Mouse (Mus musculus) limb, embryonic 14.5 days (tissue): ENCODE measurements around the gene Dock1. TPM values are rescaled to one million over a fixed set of nuclear protein-coding genes. Genes with fewer than 3 reads are reported as not detected.
A peak's percentile ranks its signal among the peaks of the same experiment; 100 is the strongest.

Source experiments
- ATAC-seq: fragments of 200-750 bp; cut with Nextera tagmentation; 2 replicates; pipeline ENCODE4 v1.8.0; 2017; ENCODE audit warnings: low read depth, moderate number of reproducible peaks, moderate TSS enrichment; ENCODE audit not compliant: low FRiP score
- DNase-seq: peaks from one replicate; pipeline ENCODE4 v3.0.0-alpha.2; 2015; ENCODE audit warnings: low spot score
- H3K27ac ChIP-seq: fragments of 300-500 bp; sonication (generic); replicated peaks from 2 replicates; pipeline ENCODE4 v1.5.1; 2014; ENCODE audit warnings: low read depth, mild to moderate bottlenecking, low read length, moderate library complexity, mixed read lengths
- H3K27me3 ChIP-seq: fragments of 300-500 bp; sonication (generic); 2 replicates; pipeline ENCODE4 v1.6.1; 2014; ENCODE audit warnings: low read length, mixed read lengths; ENCODE audit not compliant: control insufficient read depth, insufficient read depth
- H3K36me3 ChIP-seq: fragments of 300-500 bp; sonication (generic); 2 replicates; pipeline ENCODE4 v1.6.1; 2014; ENCODE audit warnings: mild to moderate bottlenecking, low read length, moderate library complexity, mixed read lengths; ENCODE audit not compliant: control insufficient read depth, insufficient read depth
- H3K4me1 ChIP-seq: fragments of 300-500 bp; sonication (generic); 2 replicates; pipeline ENCODE4 v1.6.1; 2014; ENCODE audit warnings: antibody characterized with exemption, low read length, mixed read lengths; ENCODE audit not compliant: control insufficient read depth, insufficient read depth
- H3K4me2 ChIP-seq: fragments of 300-500 bp; sonication (generic); replicated peaks from 2 replicates; pipeline ENCODE4 v1.6.1; 2014; ENCODE audit warnings: low read depth, mild to moderate bottlenecking, low read length, moderate library complexity; ENCODE audit not compliant: severe bottlenecking
- H3K4me3 ChIP-seq: fragments of 300-500 bp; sonication (generic); replicated peaks from 2 replicates; pipeline ENCODE4 v1.5.1; 2014; ENCODE audit warnings: low read length
- H3K9ac ChIP-seq: fragments of 300-500 bp; sonication (generic); 2 replicates; pipeline ENCODE4 v1.6.1; 2014; ENCODE audit warnings: mild to moderate bottlenecking, low read depth, low read length, moderate library complexity; ENCODE audit not compliant: severe bottlenecking
- H3K9me3 ChIP-seq: fragments of 300-500 bp; sonication (generic); 2 replicates; pipeline ENCODE4 v1.6.1; 2016; ENCODE audit warnings: low read length; ENCODE audit not compliant: control insufficient read depth
- POLR2A ChIP-seq: fragments of 200-500 bp; IDR thresholded peaks from 2 replicates; pipeline ENCODE4 v1.8.0; 2012; ENCODE audit warnings: inconsistent platforms, mild to moderate bottlenecking, moderate library complexity, borderline replicate concordance; ENCODE audit not compliant: insufficient read depth, insufficient read length; ENCODE audit errors: extremely low read depth
- WGBS: fragments of 180-500 bp; shearing (Covaris S2); extraction: QIAGEN DNeasy Blood & Tissue Kit; methylation state at CpG from one replicate; pipeline ENCODE4 v1.1.7; 2014; 5-methylcytosine and 5-hydroxymethylcytosine counted together
- polyA plus RNA-seq, 2 experiments: library from polyadenylated mRNA; depleted of rRNA in 1 of 2; stranded (reverse) in 1 of 2; unstranded in 1 of 2; fragments of >200 nt; fragmentation: Nextera tagmentation in 1 of 2; extraction: Ambion mirVana in 1 of 2; gene quantifications; 2 replicates each; pipeline versions ENCODE4 v1.2.1 to v1.2.3; 2012 to 2014

Gene Dock1
- polyA plus RNA-seq, 2 experiments = 35.7 to 40.0 TPM

GRCm38 (mm10) chr7:134892449-134892871, 222.0 kb downstream of the Dock1 start:
- no peak overlapping the region for H3K27ac ChIP-seq

GRCm38 (mm10) chr7:134892972-134893371, 222.5 kb downstream of the Dock1 start:
- Histone ChIP-seq H3K4me1 (no peaks in the 10 kb centered on the region), H3K27ac (no peak overlapping the region), H3K4me2 (no peak overlapping the region), H3K9ac (no peak overlapping the region), H3K36me3 (no peaks in the 10 kb centered on the region), H3K27me3 (no peaks in the 10 kb centered on the region), H3K4me3 (no peak overlapping the region), H3K9me3 (no peaks in the 10 kb centered on the region)
- no peak for TF ChIP-seq POLR2A
- 90% methylated on average over 4 of the region's 4 CpGs for WGBS
- ATAC-seq = no peak
- DNase-seq = no peak

More at GRCm38 (mm10) chr7:134892449-134892871, 222.0 kb downstream of the Dock1 start:
- no peaks in the 10 kb centered on the region for H3K36me3 ChIP-seq
- H3K9ac ChIP-seq = no peak overlapping the region
- no peak overlapping the region for H3K4me3 ChIP-seq
- H3K4me2 ChIP-seq = no peak overlapping the region
- no peaks in the 10 kb centered on the region for H3K9me3 ChIP-seq
- 94% methylated on average over 13 of the region's 13 CpGs for WGBS
- H3K27me3 ChIP-seq = no peaks in the 10 kb centered on the region
- DNase-seq = no peak
- TF ChIP-seq POLR2A = no peak
- no peak for ATAC-seq
- no peaks in the 10 kb centered on the region for H3K4me1 ChIP-seq

DNA sequence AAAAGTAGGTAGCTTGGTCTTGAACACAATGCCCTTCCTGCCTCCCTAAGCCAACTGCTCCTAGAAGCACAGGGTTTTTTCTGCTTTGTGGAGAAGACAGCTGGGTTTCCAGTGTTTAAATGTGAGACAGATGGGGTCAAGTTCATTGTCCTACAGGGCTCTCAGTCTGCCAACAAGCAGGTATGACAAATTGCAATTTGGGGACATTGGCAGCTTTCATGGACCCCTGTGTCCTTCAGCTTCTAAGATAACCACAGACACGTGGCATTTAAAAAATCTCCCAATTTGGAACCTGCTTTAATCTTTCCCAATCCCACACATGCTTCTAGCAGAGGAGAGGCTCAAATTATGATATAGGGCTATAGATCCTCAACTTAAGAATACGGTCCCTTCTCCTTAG, 224.2 kb downstream of the Dock1 start:
- DNase-seq (no peak), ATAC-seq (no peak)
- Histone ChIP-seq H3K9me3 (no peaks in the 10 kb centered on the region), H3K27me3 (no peaks in the 10 kb centered on the region), H3K27ac (no peak overlapping the region), H3K9ac (no peak overlapping the region), H3K36me3 (no peaks in the 10 kb centered on the region), H3K4me3 (no peak overlapping the region), H3K4me2 (no peak overlapping the region), H3K4me1 (no peaks in the 10 kb centered on the region)
- TF ChIP-seq POLR2A = no peak
- 82% methylated on average over 2 of the region's 2 CpGs for WGBS

GRCm38 (mm10) chr7:134899462-134899861, 229.0 kb downstream of the Dock1 start:
- Histone ChIP-seq H3K27ac (no peak overlapping the region), H3K9me3 (no peaks in the 10 kb centered on the region), H3K27me3 (no peaks in the 10 kb centered on the region), H3K4me1 (no peaks in the 10 kb centered on the region), H3K9ac (no peak overlapping the region), H3K4me2 (no peak overlapping the region), H3K4me3 (no peak overlapping the region), H3K36me3 (no peaks in the 10 kb centered on the region)
- ATAC-seq = no peak
- no peak for TF ChIP-seq POLR2A
- 50% methylated on average over 2 of the region's 2 CpGs for WGBS
- DNase-seq = no peak

DNA sequence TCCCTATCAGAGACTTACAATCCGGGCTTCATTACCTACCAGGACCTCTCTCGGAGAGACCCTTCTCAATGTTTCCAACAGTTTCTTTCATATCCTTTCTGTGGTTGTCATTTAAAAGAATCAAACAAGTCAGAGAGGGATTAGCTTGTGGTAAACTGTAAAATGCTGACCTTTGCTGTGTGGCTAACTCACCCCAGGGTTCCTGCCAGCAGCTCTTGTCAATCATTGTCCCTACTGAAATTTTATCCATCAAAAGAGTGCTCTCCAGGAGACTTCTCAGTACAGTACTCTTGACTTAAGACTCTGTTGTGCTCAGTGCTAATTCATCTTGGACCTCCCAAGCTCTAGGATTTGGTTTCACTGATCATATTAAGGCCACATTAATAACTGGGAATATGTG, 231.5 kb downstream of the Dock1 start:
- no peaks in the 10 kb centered on the region for H3K9me3 ChIP-seq
- H3K4me1 ChIP-seq = no peaks in the 10 kb centered on the region
- H3K9ac ChIP-seq = no peak overlapping the region
- no peak overlapping the region for H3K4me2 ChIP-seq
- 81% methylated on average over 2 of the region's 2 CpGs for WGBS
- no peak overlapping the region for H3K4me3 ChIP-seq
- ATAC-seq (0 out of 2 replicates have a peak, but pooled peaks have one; percentile 15), DNase-seq (no peak)
- H3K27me3 ChIP-seq = no peaks in the 10 kb centered on the region
- TF ChIP-seq POLR2A = no peak
- no peak overlapping the region for H3K27ac ChIP-seq
- no peaks in the 10 kb centered on the region for H3K36me3 ChIP-seq

DNA sequence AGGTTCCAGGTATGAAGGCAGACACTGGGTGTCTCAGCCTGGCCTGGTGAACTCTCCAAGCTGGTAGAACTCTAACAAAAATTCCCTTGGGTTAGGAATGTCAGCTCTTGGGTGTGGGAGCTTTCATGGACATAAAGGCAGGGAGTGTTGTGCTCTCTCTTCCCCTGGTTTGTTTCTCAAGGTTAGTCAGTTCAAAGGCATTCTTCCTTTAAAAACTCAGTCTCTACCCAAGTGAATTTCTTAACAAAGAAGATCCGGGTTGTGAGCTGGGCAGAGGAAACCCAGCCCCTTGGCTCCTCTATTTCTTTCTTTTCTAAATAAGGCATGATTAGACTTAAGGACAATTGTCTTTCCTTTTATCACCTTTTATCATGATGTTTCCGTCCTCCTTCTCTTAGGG, 261.4 kb downstream of the Dock1 start:
- Histone ChIP-seq H3K27me3 (no peaks in the 10 kb centered on the region), H3K4me2 (no peak overlapping the region), H3K4me3 (no peak overlapping the region), H3K9me3 (no peaks in the 10 kb centered on the region), H3K4me1 (peaks cover 4% of the 10 kb centered on the region; the same call in 1 of the 2 replicates), H3K27ac (no peak overlapping the region), H3K36me3 (no peaks in the 10 kb centered on the region), H3K9ac (no peak overlapping the region)
- WGBS = 74% methylated on average over 2 of the region's 2 CpGs
- DNase-seq = no peak
- no peak for ATAC-seq
- no peak for TF ChIP-seq POLR2A
